Mouse (Mus musculus) kidney, adult 2 months (tissue): ENCODE data around the gene Unc5c. TPM values are rescaled to one million over a fixed set of nuclear protein-coding genes. Genes with fewer than 3 reads are reported as not detected.

Source experiments
- DNase-seq: peaks from one replicate; pipeline ENCODE4 v3.0.0; 2021
- H3K27ac ChIP-seq: fragments of 200-500 bp; 2 replicates; pipeline ENCODE4 v1.5.1; 2012; ENCODE audit warnings: low read depth, low read length, control low read depth, inconsistent platforms; ENCODE audit not compliant: insufficient read depth
- H3K27me3 ChIP-seq: fragments of 200-500 bp; replicated peaks from 2 replicates; pipeline ENCODE4 v1.6.1; 2012; ENCODE audit warnings: mild to moderate bottlenecking, moderate library complexity, low read length, inconsistent platforms; ENCODE audit not compliant: control insufficient read depth, insufficient read depth
- H3K36me3 ChIP-seq: fragments of 200-500 bp; 2 replicates; pipeline ENCODE4 v1.6.1; 2012; ENCODE audit warnings: mild to moderate bottlenecking, moderate library complexity, low read length, inconsistent platforms; ENCODE audit not compliant: control insufficient read depth, insufficient read depth
- H3K4me1 ChIP-seq: fragments of 200-500 bp; 2 replicates; pipeline ENCODE4 v1.6.1; 2011; ENCODE audit warnings: low read length; ENCODE audit not compliant: control insufficient read depth, insufficient read depth
- H3K4me3 ChIP-seq: fragments of 200-500 bp; 2 replicates; pipeline ENCODE4 v1.5.1; 2011; ENCODE audit warnings: mild to moderate bottlenecking, low read depth, low read length, control low read depth; ENCODE audit not compliant: insufficient read depth
- CTCF ChIP-seq: fragments of 200-500 bp; conservative IDR thresholded peaks from 2 replicates; pipeline ENCODE4 v1.5.1; 2011; ENCODE audit warnings: low read depth, mild to moderate bottlenecking, control low read depth, low read length, moderate library complexity, mixed read lengths; ENCODE audit not compliant: insufficient read depth, insufficient read length
- POLR2A ChIP-seq: fragments of 200-500 bp; IDR thresholded peaks from one replicate; pipeline ENCODE4 v1.6.1; 2011; ENCODE audit warnings: low read depth, low read length, control low read depth
- WGBS: fragments of 180-500 bp; shearing (Covaris S2); methylation state at CpG from one replicate; pipeline ENCODE4 v1.1.7; 2018; 5-methylcytosine and 5-hydroxymethylcytosine counted together
- polyA plus RNA-seq: library from polyadenylated mRNA; depleted of rRNA; stranded (reverse); fragments of >200 nt; gene quantifications from 2 replicates; pipeline ENCODE4 v1.2.3, GENCODE M21; 2012

Unc5c gene
- polyA plus RNA-seq, 1 experiment, result 2.3 TPM

DNA sequence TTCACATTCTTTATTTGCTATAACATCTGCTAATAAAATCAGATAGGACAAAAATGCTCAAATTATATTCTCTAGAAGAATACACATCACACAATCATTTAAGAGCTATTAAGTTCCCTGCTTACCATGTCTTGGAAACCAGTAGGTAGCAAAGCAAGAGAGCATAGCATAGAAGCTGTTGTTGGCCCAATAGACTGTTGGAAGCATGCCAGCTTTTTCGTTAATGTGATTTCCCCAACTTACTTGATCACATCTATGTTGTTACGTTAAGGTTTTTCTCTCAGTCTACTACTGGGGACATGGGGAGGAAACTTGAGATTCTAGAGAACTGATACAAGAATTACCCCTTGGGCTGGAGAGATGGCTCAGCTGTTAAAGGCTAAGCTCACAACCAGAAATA lies 133.0 kb downstream of the Unc5c start:
- no peaks in the 10 kb centered on the region for H3K27me3 ChIP-seq
- TF ChIP-seq POLR2A (no peak), CTCF (no peak)
- WGBS, result 47% methylated on average over 2 of the region's 2 CpGs
- H3K4me3 ChIP-seq, result no peak overlapping the region
- no peaks in the 10 kb centered on the region for H3K36me3 ChIP-seq
- DNase-seq, result no peak
- no peak overlapping the region for H3K27ac ChIP-seq
- no peaks in the 10 kb centered on the region for H3K4me1 ChIP-seq

GRCm38 (mm10) chr3:141598936-141599335 lies 133.9 kb downstream of the Unc5c start:
- WGBS, result 97% methylated on average over 2 of the region's 2 CpGs
- no peak for DNase-seq

GRCm38 (mm10) chr3:141601072-141601549 lies 136.1 kb downstream of the Unc5c start:
- H3K4me3 ChIP-seq, result no peak overlapping the region
- no peak for DNase-seq
- TF ChIP-seq POLR2A (no peak), CTCF (no peak)
- H3K36me3 ChIP-seq, result no peaks in the 10 kb centered on the region
- no peak overlapping the region for H3K27ac ChIP-seq
- no peaks in the 10 kb centered on the region for H3K27me3 ChIP-seq
- 56% methylated on average over 6 of the region's 6 CpGs for WGBS
- no peaks in the 10 kb centered on the region for H3K4me1 ChIP-seq

More at GRCm38 (mm10) chr3:141598936-141599335, 133.9 kb downstream of the Unc5c start:
- Histone ChIP-seq H3K27ac (no peak overlapping the region), H3K4me3 (no peak overlapping the region), H3K27me3 (no peaks in the 10 kb centered on the region), H3K36me3 (no peaks in the 10 kb centered on the region), H3K4me1 (no peaks in the 10 kb centered on the region)
- no peak for TF ChIP-seq POLR2A
- TF ChIP-seq CTCF, result no peak

DNA sequence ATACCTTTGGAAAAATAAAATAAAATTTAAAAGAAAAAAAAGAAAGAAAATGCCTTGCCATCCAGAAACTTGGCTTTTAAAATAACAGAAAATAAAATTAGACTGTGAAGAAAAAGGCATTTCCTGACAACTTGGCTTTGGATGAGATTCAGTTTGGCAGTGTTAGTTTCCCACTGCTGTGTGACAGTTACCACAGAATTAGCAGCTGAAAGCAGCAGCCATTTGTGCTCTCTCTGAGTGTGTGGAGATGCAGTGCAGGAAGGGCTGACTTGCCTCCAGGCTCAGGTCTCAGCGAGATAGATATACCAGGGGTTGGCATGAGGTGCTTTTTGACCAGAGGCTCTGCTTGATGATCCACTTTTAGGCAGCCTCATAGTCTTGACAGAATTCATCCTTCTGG lies 151.7 kb downstream of the Unc5c start:
- H3K4me1 ChIP-seq, result no peaks in the 10 kb centered on the region
- no peak overlapping the region for H3K27ac ChIP-seq
- WGBS, result 68% methylated on average over 1 of the region's 1 CpGs
- DNase-seq, result no peak
- no peak overlapping the region for H3K4me3 ChIP-seq
- no peaks in the 10 kb centered on the region for H3K36me3 ChIP-seq
- TF ChIP-seq CTCF, result no peak
- TF ChIP-seq POLR2A, result no peak
- no peaks in the 10 kb centered on the region for H3K27me3 ChIP-seq

GRCm38 (mm10) chr3:141618675-141619074 lies 153.7 kb downstream of the Unc5c start:
- Histone ChIP-seq H3K27ac (no peak overlapping the region), H3K4me3 (no peak overlapping the region), H3K4me1 (no peaks in the 10 kb centered on the region), H3K27me3 (no peaks in the 10 kb centered on the region), H3K36me3 (no peaks in the 10 kb centered on the region)
- TF ChIP-seq CTCF (no peak), POLR2A (no peak)
- DNase-seq, result no peak
- 31% methylated on average over 1 of the region's 1 CpGs for WGBS

DNA sequence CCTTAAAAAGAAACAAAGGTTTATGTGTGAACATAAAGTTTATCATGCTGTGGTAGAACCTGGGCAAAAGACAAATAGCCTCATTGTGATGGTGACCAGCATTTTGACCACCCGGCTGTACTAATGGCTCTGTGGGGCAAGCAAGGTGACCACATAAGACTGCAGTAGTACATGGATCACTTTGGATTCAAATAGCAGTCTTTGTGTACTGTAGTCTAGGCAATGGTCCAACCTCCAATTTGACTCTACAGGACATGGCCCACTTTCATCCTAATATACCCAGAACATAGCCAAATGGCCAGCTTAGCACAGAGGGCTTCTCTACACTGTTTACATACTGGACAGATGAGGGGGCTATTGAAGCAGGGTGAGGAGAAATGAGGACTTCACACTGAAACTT lies 156.5 kb downstream of the Unc5c start:
- no peak overlapping the region for H3K27ac ChIP-seq
- no peaks in the 10 kb centered on the region for H3K4me1 ChIP-seq
- no peak for DNase-seq
- H3K4me3 ChIP-seq, result no peak overlapping the region
- WGBS, result 92% methylated on average over 1 of the region's 1 CpGs
- TF ChIP-seq CTCF (no peak), POLR2A (no peak)
- no peaks in the 10 kb centered on the region for H3K36me3 ChIP-seq
- no peaks in the 10 kb centered on the region for H3K27me3 ChIP-seq

GRCm38 (mm10) chr3:141626935-141627638 lies 162.1 kb downstream of the Unc5c start:
- H3K36me3 ChIP-seq, result no peaks in the 10 kb centered on the region
- no peak for DNase-seq
- H3K4me1 ChIP-seq, result no peaks in the 10 kb centered on the region
- no peak overlapping the region for H3K27ac ChIP-seq
- no peaks in the 10 kb centered on the region for H3K27me3 ChIP-seq
- no peak overlapping the region for H3K4me3 ChIP-seq
- WGBS, result 73% methylated on average over 1 of the region's 1 CpGs
- no peak for TF ChIP-seq POLR2A
- TF ChIP-seq CTCF, result no peak

DNA sequence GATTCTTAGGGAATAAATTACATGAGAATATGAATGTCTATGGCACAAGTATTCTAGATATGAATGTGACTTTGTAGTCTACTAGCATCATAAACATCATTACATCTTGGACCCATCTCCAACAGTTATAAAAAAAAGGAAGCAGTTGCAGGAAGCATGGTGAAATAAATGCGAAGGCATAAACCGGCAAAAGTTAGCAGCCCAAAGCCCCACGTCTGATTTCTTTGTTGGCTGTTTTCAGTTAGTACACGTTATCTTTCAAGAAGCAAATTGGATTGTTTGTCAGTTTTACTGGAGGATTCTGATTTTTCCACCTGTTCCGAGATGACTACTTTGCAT lies 162.6 kb downstream of the Unc5c start:
- 79% methylated on average over 5 of the region's 5 CpGs for WGBS
- TF ChIP-seq CTCF, result no peak
- TF ChIP-seq POLR2A, result no peak
- Histone ChIP-seq H3K4me3 (no peak overlapping the region), H3K4me1 (no peaks in the 10 kb centered on the region), H3K36me3 (no peaks in the 10 kb centered on the region), H3K27ac (no peak overlapping the region), H3K27me3 (no peaks in the 10 kb centered on the region)
- no peak for DNase-seq
